Mouse (Mus musculus): ENCODE measurements around the gene Cfap97d1.
A peak's percentile ranks its signal among the peaks of the same experiment; 100 is the strongest.

The Cfap97d1 gene

GRCm38 (mm10) chr11:102010140-102010539 lies 26.1 kb downstream of the Cfap97d1 start:
- DNase-seq (ENCODE audit: low read depth) = no peak

DNA sequence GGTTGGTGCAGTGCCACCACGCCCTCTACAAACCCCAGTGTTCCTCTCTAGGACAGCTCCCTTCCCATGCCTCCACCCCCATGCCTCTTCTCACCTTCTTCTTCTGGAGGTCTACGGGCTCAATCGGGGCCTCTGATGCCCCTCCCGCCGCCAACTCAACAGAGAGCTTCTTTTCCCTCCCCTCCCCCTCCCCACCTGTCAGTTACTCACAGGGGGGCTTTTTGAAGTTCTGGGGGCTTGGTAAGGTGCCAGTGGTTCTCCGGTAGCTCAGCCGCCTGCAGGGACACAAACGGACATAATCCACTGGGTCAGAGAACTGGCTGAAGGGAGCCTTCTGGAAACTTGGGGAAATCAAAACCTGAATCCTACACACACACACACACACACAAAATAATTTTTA lies 27.4 kb downstream of the Cfap97d1 start:
- no peak for DNase-seq (ENCODE audit: low read depth)

DNA sequence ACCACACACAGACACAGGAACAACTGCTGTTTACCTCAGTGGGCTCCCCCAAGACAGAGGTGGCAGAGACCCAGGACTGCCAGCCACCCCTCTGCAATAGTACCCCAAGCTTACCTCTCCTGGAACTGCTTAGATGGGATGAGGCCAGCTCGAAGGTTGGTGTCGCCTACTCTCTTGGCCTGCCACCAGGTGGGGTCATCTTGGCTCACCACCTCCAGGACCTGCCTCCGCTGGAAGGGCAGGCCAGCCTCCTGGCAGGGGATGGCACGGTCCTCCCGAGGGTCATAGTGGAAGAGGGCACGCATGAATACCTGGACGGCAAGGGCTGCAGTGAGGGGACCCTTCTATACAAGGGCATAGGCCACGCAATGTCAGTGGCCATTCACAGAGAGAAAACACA lies 29.1 kb downstream of the Cfap97d1 start:
- no peak for DNase-seq (ENCODE audit: low read depth)

DNA sequence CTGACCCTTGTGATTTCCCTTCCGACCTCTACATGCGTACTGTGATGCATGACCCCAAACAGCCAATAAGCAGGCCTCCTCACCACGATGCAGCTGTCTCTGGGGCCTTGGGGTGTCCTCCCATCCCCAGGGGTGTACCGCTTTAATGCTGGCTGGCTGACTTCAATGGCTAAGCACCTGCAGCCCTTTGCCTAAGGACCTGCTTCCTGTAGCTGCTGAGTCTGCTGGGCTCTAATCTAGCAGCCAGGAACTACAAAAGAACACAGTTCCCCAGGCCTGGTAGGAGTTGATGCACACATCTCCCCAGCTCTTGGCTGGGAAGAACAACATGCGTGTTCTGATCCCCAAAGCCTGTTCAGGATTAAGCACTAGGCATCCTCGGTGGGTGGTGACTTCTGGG lies 31.4 kb downstream of the Cfap97d1 start:
- no peak for DNase-seq (ENCODE audit: low read depth)

DNA sequence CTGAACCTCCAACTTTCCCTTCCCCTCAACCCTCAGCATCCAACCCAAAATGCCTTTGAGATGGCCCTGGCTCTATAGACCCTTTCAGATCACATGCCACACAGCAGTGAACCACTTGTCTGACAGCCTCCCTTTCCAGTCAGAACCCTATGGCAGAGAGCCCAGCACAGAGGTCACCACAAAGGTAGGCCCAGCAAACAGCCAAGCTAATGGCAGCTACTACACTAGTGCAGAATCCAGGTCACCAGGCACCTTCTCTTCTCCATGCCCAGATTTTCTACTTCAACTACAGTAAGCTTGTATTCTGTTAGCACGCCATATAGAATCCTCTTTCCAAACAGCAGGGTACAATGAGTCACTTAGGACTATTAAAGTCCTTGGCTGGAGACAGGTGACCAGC lies 32.1 kb downstream of the Cfap97d1 start:
- DNase-seq (ENCODE audit: low read depth) = no peak

DNA sequence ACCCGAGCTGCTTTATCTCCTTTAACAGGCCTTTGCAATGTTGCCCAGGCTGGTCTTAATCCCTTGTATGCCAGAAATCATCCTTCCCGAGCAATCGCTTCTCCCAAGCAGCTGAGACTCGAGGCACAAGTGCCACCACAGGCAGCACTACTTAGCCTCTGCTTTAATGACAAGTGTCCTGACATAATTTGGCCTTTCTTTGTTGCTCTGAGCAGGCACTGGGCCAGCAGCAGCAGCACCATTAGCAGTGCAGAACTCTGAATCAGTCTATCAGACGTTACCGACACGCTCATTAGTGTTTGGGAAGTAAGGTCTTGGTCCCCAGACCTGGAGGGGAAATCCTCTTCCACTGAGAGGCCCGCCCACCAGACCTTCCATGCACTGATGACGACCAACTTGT lies 35.7 kb downstream of the Cfap97d1 start:
- DNase-seq (ENCODE audit: low read depth) = no peak

GRCm38 (mm10) chr11:102021196-102021595 lies 37.1 kb downstream of the Cfap97d1 start:
- DNase-seq (ENCODE audit: low read depth) = no peak

- DNase-seq (ENCODE audit: low read depth) = no peak
Observed at GRCm38 (mm10) chr11:102023406-102023805, 39.3 kb downstream of the Cfap97d1 start.

GRCm38 (mm10) chr11:102024084-102024758 lies 40.1 kb downstream of the Cfap97d1 start:
- no peak for DNase-seq (ENCODE audit: low read depth)

GRCm38 (mm10) chr11:102024875-102025274 lies 40.8 kb downstream of the Cfap97d1 start:
- DNase-seq (ENCODE audit: low read depth) = no peak

DNA sequence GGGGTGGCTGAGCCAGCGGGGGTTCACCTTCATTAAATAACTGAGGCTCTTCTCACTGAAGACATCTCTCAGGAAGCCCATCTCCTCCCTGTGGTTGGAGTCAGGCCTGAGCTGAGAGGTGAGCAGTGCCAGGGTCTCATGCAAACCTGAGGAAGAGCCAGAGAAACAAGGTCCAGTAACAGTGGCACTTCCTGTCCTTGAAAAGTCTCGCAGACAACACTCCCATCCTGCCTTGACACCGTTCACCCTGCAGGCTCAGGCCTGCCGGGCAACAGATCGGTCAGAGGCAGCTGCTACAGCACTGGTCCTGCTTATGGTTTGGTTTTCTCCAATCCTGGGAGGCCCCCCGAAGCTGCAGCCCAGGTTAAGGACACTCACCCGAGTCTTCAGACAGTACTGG lies 41.3 kb downstream of the Cfap97d1 start:
- DNase-seq (ENCODE audit: low read depth) = no peak

DNA sequence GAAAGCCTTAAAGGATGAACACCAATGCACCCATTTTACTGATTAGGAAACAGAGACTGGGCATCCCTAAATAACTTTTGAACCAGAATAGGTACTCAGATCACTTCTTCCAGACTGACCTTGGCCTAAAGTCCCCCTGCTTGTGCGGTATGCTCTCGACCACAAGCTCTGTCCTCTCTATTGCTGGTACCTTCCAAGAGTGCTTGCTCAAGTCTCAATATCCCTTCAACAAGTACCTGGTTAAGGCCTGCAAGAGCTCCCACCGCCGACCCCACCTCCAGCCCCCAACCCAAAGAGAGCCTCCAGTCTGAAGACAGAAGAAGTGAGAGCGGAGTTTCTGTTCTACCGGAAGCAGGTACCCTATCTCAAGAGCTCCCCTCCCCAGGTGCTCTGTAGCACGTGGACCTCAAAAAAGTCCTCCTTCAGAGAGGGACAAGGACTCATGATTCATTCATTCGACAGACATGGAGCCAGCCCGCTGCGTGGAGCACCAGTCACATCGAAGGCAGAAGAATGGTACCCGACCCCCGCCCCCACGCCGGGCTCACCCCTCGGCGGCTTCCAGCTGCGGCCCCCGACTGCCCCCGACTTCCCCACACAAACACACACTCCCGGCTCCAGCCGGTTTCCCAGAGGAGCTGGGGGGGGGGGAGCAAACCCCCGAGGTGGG lies 42.0 kb downstream of the Cfap97d1 start:
- no peak for DNase-seq (ENCODE audit: low read depth)

DNA sequence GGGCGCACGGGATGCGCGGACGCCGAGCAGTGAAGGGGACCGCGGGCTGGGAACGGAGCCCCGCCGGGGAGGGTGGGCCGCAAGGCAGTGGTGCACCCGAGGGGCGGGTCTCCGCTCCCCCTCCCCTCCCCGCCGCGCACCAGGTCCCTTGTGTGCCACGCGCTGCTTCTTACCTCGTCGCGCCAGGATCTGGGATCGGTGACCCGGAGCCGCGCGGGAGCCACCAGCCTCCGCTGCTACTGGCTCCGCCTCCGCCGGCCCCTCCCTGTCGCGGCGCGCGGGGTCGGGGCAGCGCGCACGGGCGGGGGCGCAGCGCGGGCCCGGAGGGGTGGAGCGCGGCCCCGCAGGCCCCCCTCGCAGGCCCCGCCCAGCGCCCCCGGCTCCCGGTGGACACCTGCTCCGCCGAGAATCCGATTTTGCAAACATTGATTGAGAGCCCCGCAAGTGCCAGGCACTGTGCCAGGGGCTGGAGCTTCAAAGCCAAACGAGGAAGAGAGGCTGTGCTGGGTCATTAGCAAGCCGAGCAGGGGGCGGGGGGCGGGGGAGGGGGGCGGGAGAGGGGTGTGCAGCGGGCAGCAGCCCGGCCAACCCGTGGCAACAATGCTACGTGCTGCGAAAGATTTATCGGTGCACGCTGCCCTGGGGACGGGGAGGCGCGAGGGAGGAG lies 42.7 kb downstream of the Cfap97d1 start:
- peak; percentile 10 for DNase-seq (ENCODE audit: low read depth)

DNA sequence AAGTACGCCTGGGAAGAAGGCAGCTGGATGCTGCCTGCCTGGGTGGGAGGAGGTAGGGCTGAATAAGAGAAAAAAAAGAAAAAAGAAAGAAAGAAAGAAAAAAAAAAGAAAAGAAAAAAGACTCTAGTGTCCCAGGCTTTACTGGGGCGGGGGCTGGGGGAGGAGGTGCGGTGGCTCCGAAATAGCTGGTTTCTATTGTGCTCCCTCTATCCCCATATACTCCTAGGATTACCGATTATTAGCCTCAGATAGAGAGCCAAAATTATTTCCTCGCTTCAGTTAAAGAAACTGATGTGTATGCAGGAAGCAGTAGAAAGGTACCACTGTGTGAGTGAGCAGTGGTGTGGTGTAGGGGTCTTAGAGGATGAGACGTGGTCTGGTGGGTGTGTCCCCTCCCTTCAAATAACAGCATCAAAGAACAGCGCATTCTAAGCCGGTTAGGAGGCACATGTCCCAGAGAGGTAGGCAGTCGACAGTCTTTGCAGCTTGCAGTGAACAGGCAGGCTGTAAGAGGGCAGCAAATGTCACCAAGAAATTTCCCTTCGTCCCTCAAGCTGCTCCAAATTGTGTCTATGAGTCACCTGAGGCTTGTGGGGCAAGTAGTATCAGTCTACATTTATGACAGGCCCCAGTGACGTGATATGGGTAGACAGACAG lies 43.4 kb downstream of the Cfap97d1 start:
- DNase-seq (ENCODE audit: low read depth) = no peak

- DNase-seq (ENCODE audit: low read depth) = no peak
Observed at GRCm38 (mm10) chr11:102028087-102028816, 44.2 kb downstream of the Cfap97d1 start, which contains the start of gene Mpp3. Gene Mpp3, minus strand, starts transcription at chr11:102028461.

- no peak for DNase-seq (ENCODE audit: low read depth)
Observed at GRCm38 (mm10) chr11:102029304-102029703, 45.2 kb downstream of the Cfap97d1 start.

DNA sequence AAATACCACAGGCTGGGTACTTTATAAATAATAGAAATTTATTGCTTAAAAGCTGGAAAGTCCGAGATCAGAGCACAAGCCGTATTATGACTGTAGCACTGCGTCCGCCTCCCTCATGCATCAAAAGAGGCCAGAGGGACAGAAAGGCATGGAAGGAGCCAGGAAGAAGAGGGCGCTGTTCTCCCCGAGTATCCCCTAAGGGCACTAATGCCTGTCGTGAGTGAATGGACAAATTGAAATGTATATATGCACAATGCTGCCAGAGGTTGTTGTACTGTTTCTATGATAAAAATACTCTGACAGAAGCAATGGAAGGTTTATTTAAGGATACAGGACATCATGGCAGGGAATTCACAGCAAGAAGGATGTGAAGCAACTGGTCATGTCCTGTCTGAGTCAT lies 45.9 kb downstream of the Cfap97d1 start:
- DNase-seq (ENCODE audit: low read depth) = no peak

DNA sequence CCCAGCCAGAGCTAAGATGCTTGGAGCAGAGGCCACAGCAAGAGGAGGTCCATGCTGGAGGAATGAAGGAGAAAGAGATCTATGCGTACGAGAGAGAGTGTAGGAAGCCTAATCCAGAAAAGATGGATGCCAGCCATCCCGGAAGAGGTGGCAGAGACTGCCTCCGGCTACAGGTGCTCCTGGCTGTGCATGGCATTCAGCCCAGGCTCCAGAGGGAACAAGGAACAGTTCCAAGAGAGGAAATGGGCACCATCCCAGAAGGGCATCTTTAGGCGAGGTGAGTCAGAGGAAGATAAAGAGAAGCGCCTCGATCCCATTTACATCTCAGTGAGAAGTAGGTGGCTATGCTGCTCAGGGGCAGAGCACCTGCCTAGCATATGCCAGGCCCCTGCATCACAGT lies 47.1 kb downstream of the Cfap97d1 start:
- no peak for DNase-seq (ENCODE audit: low read depth)

DNA sequence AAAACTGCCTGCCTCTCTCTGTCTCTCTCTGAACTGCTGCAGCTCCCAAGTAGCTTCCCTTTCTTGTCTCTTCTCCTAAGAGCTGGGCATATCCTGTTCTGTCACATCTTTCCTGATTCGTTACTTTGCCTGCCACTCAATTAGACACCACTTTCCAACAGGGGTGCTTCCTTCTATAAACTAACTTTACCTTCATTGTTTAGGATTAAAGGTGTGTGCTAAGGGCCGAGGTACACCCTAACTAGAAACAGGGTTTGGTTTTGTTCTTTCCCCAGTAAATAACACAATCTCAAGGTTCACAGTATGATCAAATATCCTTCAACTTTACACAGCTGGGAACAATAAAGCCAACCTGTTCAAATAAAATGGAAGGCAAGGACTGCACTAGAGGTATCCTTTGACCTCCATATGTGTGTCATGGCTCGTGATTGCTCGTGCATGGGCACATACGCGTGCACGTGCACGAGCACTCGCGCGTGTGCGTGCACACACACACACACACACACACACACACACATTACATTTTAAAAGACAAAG lies 49.0 kb downstream of the Cfap97d1 start:
- DNase-seq (ENCODE audit: low read depth) = no peak

DNA sequence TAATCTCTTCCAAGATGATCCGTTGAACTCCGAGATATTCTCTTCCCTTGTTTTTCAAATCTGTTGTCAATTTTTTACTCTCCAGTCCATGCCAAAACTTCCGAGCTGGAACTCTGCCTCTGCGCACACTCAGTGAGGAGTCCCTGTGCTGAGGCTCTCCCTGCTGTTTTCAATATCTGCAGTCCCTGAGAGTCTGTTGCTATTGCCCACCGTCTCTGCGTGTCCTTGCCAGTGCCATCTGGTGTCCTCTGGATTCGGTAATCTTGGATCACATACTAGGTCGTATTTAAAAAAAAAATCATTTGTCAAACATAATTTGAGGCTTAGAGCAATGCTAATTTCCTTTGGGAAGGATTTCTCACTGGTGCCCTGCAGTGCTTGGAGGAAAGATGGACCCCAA lies 50.8 kb downstream of the Cfap97d1 start:
- no peak for DNase-seq (ENCODE audit: low read depth)

DNA sequence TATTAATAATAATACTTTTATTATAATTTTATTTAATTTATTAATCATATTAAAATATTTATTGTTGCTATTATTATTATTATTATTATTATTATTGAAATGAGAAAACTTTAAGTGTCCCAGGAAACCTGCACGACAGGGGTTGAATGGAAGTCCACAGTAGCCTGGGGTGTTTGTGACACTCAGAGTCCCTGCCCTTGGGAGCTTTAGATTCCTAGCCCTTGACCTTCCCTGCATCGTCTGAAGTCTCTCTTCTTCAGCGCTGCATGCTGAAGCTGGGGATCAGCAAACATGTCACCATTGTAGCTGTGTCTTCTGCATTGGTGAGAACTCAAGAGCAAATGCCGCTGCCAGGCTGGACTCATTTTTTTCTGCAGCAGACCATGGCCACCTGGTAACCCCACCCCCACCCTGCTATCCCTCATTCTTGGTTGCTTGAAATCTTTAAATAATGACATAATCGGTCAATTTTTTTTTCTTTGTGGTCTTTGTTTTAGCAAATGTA lies 51.4 kb downstream of the Cfap97d1 start:
- no peak for DNase-seq (ENCODE audit: low read depth)

GRCm38 (mm10) chr11:102036336-102036735 lies 52.3 kb downstream of the Cfap97d1 start:
- no peak for DNase-seq (ENCODE audit: low read depth)
